Mouse (Mus musculus) bone marrow macrophage, adult 2 months (primary cell): ENCODE results near the gene Plxdc1. TPM values are rescaled to one million over a fixed set of nuclear protein-coding genes. Genes with fewer than 3 reads are reported as not detected.
A peak's percentile ranks its signal among the peaks of the same experiment; 100 is the strongest.

Source experiments
- H3K27ac ChIP-seq: 2 replicates; pipeline ENCODE4 v1.5.1; 2012; ENCODE audit warnings: low read depth, low read length; ENCODE audit not compliant: insufficient read depth
- H3K4me1 ChIP-seq: 2 replicates; pipeline ENCODE4 v1.6.1; 2012; ENCODE audit warnings: low read length; ENCODE audit not compliant: control insufficient read depth, insufficient read depth
- H3K4me3 ChIP-seq: 2 replicates; pipeline ENCODE4 v1.5.1; 2012; ENCODE audit warnings: mild to moderate bottlenecking, low read length, moderate library complexity; ENCODE audit not compliant: insufficient read depth
- CTCF ChIP-seq: IDR thresholded peaks from 2 replicates; pipeline ENCODE4 v1.5.1; 2012; ENCODE audit warnings: low read depth, mild to moderate bottlenecking, low read length, moderate library complexity
- POLR2A ChIP-seq: IDR thresholded peaks from 2 replicates; pipeline ENCODE4 v1.6.1; 2012; ENCODE audit warnings: mild to moderate bottlenecking, low read depth, low read length, borderline replicate concordance
- polyA plus RNA-seq: library from polyadenylated mRNA; stranded (reverse); fragments of >200 nt; gene quantifications from 2 replicates; pipeline ENCODE4 v1.2.4, GENCODE M21; 2012; ENCODE audit not compliant: missing spikeins, insufficient read depth, insufficient read length

The Plxdc1 gene
- polyA plus RNA-seq, 1 experiment, result 25.5 TPM

DNA sequence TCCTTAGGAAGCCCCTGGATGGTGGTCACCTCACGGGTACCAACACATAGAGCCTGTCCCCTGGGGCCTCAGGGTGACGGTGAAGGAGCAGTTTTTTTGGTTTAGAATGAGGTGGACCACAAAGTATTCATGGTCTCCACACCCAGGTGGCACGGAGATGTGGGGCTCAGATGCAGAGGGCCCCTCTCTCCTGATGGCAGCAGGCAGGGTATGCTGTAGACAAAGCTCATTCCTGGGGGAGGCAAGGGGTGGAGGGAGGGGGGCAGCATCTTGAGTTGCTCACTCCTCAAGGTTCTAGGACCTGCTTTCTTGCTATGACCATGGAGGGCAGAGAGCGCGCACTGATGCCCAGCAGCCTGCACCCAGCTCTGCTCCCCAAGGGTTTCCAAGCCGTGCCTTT lies 15.7 kb upstream of the Plxdc1 start:
- Histone ChIP-seq H3K27ac (no peak overlapping the region), H3K4me3 (no peak overlapping the region), H3K4me1 (peaks cover 41% of the 10 kb centered on the region)
- TF ChIP-seq POLR2A (no peak), CTCF (no peak)

DNA sequence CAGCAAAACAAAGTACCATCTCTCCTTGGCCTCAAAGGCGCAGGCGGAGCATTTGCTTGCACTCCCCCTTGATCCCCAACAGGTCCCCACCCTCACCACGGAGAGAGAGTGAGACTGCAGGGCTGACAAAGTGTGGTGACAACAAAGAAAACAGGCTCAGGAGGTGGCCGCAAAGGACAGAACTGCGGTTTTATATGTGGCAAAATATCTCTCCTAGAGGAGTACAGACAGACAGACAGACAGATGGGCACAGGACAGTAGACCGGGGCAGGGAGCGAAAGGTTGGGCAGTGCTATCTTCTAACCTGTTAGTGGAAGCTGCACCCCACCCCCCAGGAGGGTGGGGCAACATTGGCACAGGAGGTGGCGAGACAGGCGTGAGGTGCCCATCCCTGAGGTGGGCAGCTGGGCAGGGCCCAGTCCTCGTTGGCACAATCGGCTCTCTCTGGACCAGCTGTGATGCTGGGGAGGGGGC lies 15.1 kb upstream of the Plxdc1 start:
- TF ChIP-seq POLR2A, result no peak
- no peak for TF ChIP-seq CTCF
- Histone ChIP-seq H3K4me3 (no peak overlapping the region), H3K4me1 (peaks cover 47% of the 10 kb centered on the region), H3K27ac (no peak overlapping the region)

DNA sequence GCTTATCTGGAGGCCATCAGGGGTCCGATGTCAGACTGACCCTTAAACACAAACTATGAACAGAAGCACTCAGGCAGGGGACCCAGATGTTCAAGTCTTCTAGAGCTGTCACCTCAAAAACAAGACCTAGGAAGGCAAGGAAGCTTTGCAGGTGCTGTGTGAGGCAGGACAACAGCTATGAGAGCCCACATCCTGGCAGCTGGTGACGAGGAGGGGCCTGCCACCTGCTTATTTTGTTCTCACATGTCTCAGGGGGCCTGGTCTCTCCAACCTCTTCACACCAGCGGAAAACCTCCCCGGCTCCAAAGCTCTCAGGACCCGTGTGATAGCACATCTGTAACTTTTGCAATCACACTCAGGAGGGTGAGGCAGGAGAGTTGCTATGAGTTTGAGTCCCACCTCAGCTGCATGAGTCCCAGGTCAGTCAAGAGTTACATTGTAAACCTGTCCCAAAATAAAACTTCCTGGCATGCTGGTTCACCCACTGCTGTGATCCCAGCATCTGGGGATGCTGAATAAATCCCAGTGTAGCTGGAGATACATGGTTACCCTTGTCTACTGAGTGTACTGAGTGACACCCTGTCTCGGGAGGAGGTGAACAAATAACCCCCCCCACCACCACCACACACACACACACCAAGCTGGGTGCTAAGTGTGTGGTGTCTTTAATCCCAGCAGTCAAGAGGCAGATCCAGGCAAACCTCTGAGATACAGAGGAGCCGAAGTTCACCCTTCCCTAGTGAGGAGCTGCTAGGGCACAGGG lies 14.3 kb upstream of the Plxdc1 start:
- Histone ChIP-seq H3K4me3 (no peak overlapping the region), H3K4me1 (peaks cover 49% of the 10 kb centered on the region), H3K27ac (peak overlapping the region; percentile 85; the same call in 1 of the 2 replicates)
- TF ChIP-seq POLR2A, result no peak
- no peak for TF ChIP-seq CTCF

DNA sequence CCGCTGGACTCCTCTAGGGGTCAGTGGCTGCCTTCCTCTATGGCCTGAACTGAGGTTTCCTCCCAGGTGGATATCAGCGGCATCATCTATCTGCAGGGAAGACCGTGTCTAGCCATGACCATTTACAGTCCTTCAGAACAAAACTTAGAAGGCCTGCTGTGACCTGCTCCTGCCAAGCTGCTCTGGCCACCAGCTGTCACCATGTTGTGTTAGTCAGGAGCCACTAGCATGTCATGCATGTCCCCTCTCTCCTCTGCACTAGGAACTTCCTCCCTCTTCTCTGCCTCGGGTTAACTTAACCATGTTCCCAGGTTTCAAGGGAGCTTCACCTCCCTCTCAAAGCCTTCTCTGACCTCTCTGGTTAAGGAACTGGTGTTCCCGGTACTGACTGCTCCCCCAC lies 13.5 kb upstream of the Plxdc1 start:
- H3K4me3 ChIP-seq, result no peak overlapping the region
- peak overlapping the region; percentile 85 for H3K27ac ChIP-seq
- TF ChIP-seq CTCF (no peak), POLR2A (no peak)
- peaks cover 49% of the 10 kb centered on the region for H3K4me1 ChIP-seq

DNA sequence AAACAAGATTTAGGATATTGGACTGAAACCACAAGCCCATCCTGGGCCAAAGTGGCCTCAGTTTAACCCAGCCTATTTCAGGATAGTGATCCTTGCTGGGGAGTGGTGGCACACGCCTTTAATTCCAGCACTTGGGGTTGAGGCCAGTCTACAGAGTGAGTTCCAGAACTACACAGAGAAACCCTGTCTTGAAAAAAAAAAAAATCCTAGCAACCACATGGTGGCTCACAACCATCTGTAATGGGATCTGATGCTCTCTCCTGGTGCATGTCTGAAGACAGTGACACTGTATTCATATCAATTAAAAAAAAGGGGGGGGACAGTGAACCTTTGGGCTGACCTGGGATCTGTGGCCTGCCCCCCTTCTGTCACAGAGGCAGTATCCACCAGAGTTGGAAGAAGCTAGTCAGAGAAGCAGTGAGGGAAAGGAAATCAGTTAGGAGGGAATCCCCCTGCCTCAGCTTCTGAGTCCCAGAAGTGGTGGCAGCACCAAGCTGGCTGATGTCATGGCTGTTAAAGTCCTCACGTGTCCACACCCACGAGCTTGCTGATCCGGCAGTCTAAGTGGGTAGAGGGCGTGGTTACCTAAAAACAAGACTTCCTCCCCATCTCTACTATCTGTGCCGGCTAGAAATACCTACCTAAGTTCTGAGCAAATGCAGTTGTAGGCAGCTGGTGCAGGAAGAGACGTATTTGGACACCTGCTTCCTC lies 12.8 kb upstream of the Plxdc1 start:
- Histone ChIP-seq H3K4me3 (no peak overlapping the region), H3K4me1 (peaks cover 51% of the 10 kb centered on the region), H3K27ac (peak overlapping the region; percentile 85)
- TF ChIP-seq CTCF (no peak), POLR2A (no peak)

DNA sequence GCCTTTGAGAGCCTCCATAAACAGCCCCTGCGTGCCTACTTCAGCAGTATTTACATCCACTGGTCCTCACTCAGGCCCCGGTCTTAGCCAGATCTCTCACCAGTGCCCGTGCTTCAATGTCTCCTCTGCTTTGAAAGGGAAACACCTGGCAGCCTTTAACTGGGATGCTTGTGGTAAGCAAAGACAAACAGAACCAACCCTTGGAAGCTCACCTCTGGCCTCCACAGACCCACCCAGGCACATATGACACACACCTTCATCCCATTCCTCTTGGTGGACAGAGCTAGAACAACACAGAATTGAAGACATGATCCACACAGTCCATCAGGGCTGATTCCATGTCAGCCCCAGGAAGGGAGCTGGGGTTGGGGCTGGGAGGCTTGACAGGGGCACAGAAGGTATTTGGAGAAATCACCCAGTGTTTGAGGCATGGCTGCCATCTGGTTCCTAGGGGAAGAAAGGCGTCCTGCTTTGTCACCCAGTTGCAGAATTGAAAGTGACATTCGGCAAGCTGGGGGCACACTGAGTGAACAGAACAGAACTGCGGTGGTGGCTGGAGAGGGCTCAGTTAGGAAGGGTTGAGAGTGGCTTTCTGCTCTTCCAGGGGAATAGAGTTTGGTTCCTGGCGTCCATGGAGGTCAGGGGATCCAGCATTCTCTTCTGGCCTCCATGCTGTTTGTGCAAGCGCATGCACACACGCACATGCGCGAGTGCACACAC lies 12.0 kb upstream of the Plxdc1 start:
- peak overlapping the region; percentile 85 for H3K27ac ChIP-seq
- H3K4me3 ChIP-seq, result peak overlapping the region; percentile 6; the same call in 1 of the 2 replicates
- peaks cover 50% of the 10 kb centered on the region for H3K4me1 ChIP-seq
- no peak for TF ChIP-seq CTCF
- no peak for TF ChIP-seq POLR2A

DNA sequence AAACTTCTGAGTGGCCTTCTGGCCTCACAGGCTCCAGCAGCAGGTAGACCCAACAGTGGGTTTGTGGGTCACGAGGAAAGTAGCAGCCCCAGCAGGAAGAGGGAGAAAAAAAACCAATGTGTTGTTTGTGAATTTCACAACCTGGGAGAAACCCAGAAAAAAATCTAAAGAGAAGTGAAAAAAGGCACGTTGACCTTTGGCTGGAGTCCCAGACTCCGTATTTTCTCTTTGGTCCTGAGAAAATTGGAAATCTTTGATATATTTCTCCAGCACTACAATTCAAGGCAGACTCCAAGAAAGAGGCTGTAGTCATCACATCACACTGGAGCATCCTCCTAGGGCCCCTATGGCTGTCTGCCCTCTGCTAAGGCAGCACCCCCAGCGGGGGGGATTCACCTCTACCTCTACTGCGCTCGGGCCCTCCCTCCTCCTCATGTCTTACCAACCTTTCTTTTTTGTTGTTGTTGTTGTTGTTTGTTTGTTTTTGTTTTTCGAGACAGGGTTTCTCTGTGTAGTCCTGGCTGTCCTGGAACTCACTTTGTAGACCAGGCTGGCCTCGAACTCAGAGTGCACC lies 11.2 kb upstream of the Plxdc1 start:
- peaks cover 45% of the 10 kb centered on the region for H3K4me1 ChIP-seq
- no peak for TF ChIP-seq POLR2A
- TF ChIP-seq CTCF, result no peak
- peak overlapping the region; percentile 85 for H3K27ac ChIP-seq
- H3K4me3 ChIP-seq, result peak overlapping the region; percentile 6; the same call in 1 of the 2 replicates

DNA sequence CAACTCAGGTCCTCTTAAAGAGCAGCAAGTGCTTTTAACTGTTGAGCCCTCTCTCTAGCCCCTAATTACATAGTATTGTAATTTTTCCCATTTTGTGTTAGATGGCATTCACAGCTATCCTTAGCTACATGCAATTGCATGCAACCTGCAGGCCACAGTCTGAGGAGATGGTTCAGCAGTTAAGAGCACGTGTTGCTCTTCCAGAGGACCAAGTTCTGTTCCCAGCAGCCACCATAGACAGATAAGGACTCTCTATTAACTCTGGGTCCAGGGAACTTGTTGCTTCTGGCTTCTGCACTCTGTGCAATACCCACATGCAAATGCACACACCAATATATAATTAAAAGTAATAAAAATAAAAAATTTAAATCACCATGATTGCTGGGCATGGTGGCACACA lies 10.4 kb upstream of the Plxdc1 start:
- peak overlapping the region; percentile 85 for H3K27ac ChIP-seq
- H3K4me1 ChIP-seq, result peaks cover 49% of the 10 kb centered on the region
- H3K4me3 ChIP-seq, result no peak overlapping the region
- TF ChIP-seq POLR2A (no peak), CTCF (no peak)

DNA sequence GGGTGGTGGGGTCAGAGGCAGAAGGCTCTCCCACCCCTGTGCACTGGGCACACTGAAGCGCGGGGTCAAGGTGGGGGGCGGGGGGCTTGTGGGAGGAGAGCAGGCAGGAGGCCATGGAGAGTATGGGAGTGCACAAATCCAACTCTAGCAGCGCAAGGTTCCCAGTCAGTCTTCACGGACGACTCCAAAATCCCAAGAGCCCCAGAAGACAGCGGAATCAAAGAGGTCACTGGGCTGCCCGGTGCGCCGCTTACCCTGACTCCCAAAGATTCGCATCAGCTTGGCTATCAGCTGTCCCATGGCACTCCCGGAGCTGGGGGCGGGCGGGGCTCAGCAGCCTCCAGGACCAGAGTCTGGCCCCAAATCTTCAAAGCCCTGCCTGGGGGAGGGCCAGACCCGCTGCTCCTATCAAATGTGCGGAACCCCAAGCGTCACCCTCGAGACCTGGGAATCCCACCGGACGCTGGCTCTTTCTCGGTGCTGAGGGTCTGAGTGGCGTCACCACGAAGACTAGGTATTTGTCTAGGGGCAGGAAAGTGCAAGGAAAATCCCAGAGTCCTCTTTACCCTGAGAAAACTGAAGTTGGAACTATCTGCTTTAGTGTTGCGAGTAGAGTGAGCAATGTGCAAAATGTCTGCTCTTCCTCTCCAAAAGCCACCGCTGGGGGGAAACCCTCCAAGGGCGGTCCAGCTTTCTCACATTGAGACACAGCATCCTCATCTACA lies 9.5 kb upstream of the Plxdc1 start, which contains the start of gene Arl5c:
Gene Arl5c, minus strand, starts transcription at position 618 of the 725 bp plus-strand sequence.
- H3K27ac ChIP-seq, result peak within 1 kb of the TSS; percentile 85
- H3K4me1 ChIP-seq, result peaks cover 49% of the 10 kb centered on the region
- TF ChIP-seq POLR2A (no peak), CTCF (no peak; the same call in 1 of the 2 replicates)

More for the DNA sequence above, 9.5 kb upstream of the Plxdc1 start, which contains the start of gene Arl5c:
- peak within 1 kb of the TSS; percentile 76 for H3K4me3 ChIP-seq
